Mouse (Mus musculus) kidney, embryonic 16.5 days (tissue): ENCODE measurements around the gene Dnajb4. TPM values are rescaled to one million over a fixed set of nuclear protein-coding genes. Genes with fewer than 3 reads are reported as not detected.
A peak's percentile ranks its signal among the peaks of the same experiment; 100 is the strongest.

Experiments used
- ATAC-seq: fragments of 200-750 bp; cut with Nextera tagmentation; 2 replicates; pipeline ENCODE4 v1.8.0; 2017; ENCODE audit warnings: moderate TSS enrichment; ENCODE audit not compliant: low FRiP score, low TSS enrichment
- H3K27ac ChIP-seq: fragments of 300-500 bp; sonication (generic); 2 replicates; pipeline ENCODE4 v1.5.1; 2014; ENCODE audit warnings: low read length
- H3K27me3 ChIP-seq: fragments of 300-500 bp; sonication (generic); 2 replicates; pipeline ENCODE4 v1.6.1; 2014; ENCODE audit warnings: low read length, control low read depth, mixed read lengths; ENCODE audit not compliant: insufficient read depth
- H3K36me3 ChIP-seq: fragments of 300-500 bp; sonication (generic); 2 replicates; pipeline ENCODE4 v1.6.1; 2014; ENCODE audit warnings: low read length, control low read depth, mixed read lengths; ENCODE audit not compliant: insufficient read depth
- H3K4me1 ChIP-seq: fragments of 300-500 bp; sonication (generic); 2 replicates; pipeline ENCODE4 v1.6.1; 2014; ENCODE audit warnings: low read length, control low read depth, mixed read lengths; ENCODE audit not compliant: insufficient read depth
- H3K4me2 ChIP-seq: fragments of 300-500 bp; sonication (generic); replicated peaks from 2 replicates; pipeline ENCODE4 v1.6.1; 2014; ENCODE audit warnings: low read depth, low read length
- H3K4me3 ChIP-seq: fragments of 300-500 bp; sonication (generic); 2 replicates; pipeline ENCODE4 v1.5.1; 2014; ENCODE audit warnings: mild to moderate bottlenecking, low read length
- H3K9ac ChIP-seq: fragments of 300-500 bp; sonication (generic); replicated peaks from 2 replicates; pipeline ENCODE4 v1.6.1; 2014; ENCODE audit warnings: low read length
- H3K9me3 ChIP-seq: fragments of 300-500 bp; sonication (generic); 2 replicates; pipeline ENCODE4 v1.6.1; 2016; ENCODE audit warnings: low read length, control low read depth
- WGBS: fragments of 180-500 bp; shearing (Covaris S2); extraction: QIAGEN DNeasy Blood & Tissue Kit; methylation state at CpG from one replicate; pipeline ENCODE4 v1.1.7; 2014; 5-methylcytosine and 5-hydroxymethylcytosine counted together
- polyA plus RNA-seq: library from polyadenylated mRNA; unstranded; fragments of >200 nt; fragmentation: Nextera tagmentation; extraction: Ambion mirVana; gene quantifications from 2 replicates; pipeline ENCODE4 v1.2.1, GENCODE M21; 2015

The Dnajb4 gene
- polyA plus RNA-seq, 1 experiment from 2014 or later, result 34.1 TPM

- Histone ChIP-seq H3K9ac (peak overlapping the region; percentile 70), H3K4me1 (peaks cover 18% of the 10 kb centered on the region), H3K27me3 (0 out of 2 replicates have a peak, but pooled peaks cover 3% of the 10 kb centered on the region), H3K36me3 (no peaks in the 10 kb centered on the region), H3K9me3 (0 out of 2 replicates have a peak, but pooled peaks cover 8% of the 10 kb centered on the region), H3K27ac (peak overlapping the region; percentile 34; the same call in 1 of the 2 replicates), H3K4me2 (peak overlapping the region; percentile 98), H3K4me3 (peak overlapping the region; percentile 61)
- 2% methylated on average over 53 of the region's 53 CpGs for WGBS
- ATAC-seq, result peak; percentile 86
Measured at GRCm38 (mm10) chr3:152165351-152166098, 44.6 kb downstream of the Dnajb4 start.

GRCm38 (mm10) chr3:152165014-152165350 lies 45.1 kb downstream of the Dnajb4 start:
- H3K4me1 ChIP-seq, result peaks cover 18% of the 10 kb centered on the region
- no peak overlapping the region for H3K27ac ChIP-seq
- H3K9ac ChIP-seq, result peak overlapping the region; percentile 70
- ATAC-seq, result no peak; the same call in 1 of the 2 replicates
- H3K36me3 ChIP-seq, result no peaks in the 10 kb centered on the region
- H3K9me3 ChIP-seq, result 0 out of 2 replicates have a peak, but pooled peaks cover 8% of the 10 kb centered on the region
- 28% methylated on average over 9 of the region's 9 CpGs for WGBS
- peak overlapping the region; percentile 98 for H3K4me2 ChIP-seq
- H3K27me3 ChIP-seq, result 0 out of 2 replicates have a peak, but pooled peaks cover 3% of the 10 kb centered on the region
- H3K4me3 ChIP-seq, result peak overlapping the region; percentile 61

DNA sequence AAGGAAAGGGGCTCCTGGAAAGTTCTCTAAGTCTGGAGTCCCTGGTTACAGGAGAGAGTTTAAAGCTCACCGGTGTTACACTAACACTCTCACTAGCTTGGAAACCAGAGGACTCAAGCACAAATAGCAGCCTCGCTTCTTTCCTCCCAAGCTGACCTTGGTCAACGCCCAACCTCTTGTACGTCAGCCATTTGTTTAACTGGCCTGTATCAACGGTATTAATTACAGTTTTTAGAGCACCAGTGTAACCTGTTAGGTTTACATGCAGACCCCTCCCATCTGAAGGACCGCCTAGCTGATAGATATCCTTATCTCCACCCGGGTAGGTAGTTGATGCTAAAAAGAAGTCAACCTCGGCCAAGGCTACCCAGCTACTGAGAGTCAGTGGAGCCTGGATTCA lies 46.8 kb downstream of the Dnajb4 start:
- no peaks in the 10 kb centered on the region for H3K9me3 ChIP-seq
- H3K9ac ChIP-seq, result no peak overlapping the region
- no peak overlapping the region for H3K4me3 ChIP-seq
- H3K27me3 ChIP-seq, result 0 out of 2 replicates have a peak, but pooled peaks cover 3% of the 10 kb centered on the region
- peaks cover 18% of the 10 kb centered on the region for H3K4me1 ChIP-seq
- 72% methylated on average over 8 of the region's 8 CpGs for WGBS
- ATAC-seq, result no peak
- no peak overlapping the region for H3K4me2 ChIP-seq
- no peak overlapping the region for H3K27ac ChIP-seq
- no peaks in the 10 kb centered on the region for H3K36me3 ChIP-seq

GRCm38 (mm10) chr3:152160607-152161006 lies 49.5 kb downstream of the Dnajb4 start:
- peaks cover 1% of the 10 kb centered on the region for H3K4me1 ChIP-seq
- 0 out of 2 replicates have a peak, but pooled peaks cover 3% of the 10 kb centered on the region for H3K27me3 ChIP-seq
- no peak overlapping the region for H3K4me2 ChIP-seq
- 55% methylated on average over 4 of the region's 4 CpGs for WGBS
- H3K4me3 ChIP-seq, result no peak overlapping the region
- no peak for ATAC-seq
- H3K36me3 ChIP-seq, result no peaks in the 10 kb centered on the region
- no peak overlapping the region for H3K27ac ChIP-seq
- no peaks in the 10 kb centered on the region for H3K9me3 ChIP-seq
- no peak overlapping the region for H3K9ac ChIP-seq

GRCm38 (mm10) chr3:152159321-152159720 lies 50.8 kb downstream of the Dnajb4 start:
- Histone ChIP-seq H3K27ac (no peak overlapping the region), H3K27me3 (no peaks in the 10 kb centered on the region), H3K36me3 (no peaks in the 10 kb centered on the region), H3K4me3 (no peak overlapping the region), H3K9me3 (no peaks in the 10 kb centered on the region), H3K4me1 (no peaks in the 10 kb centered on the region), H3K9ac (no peak overlapping the region), H3K4me2 (no peak overlapping the region)
- ATAC-seq, result no peak

DNA sequence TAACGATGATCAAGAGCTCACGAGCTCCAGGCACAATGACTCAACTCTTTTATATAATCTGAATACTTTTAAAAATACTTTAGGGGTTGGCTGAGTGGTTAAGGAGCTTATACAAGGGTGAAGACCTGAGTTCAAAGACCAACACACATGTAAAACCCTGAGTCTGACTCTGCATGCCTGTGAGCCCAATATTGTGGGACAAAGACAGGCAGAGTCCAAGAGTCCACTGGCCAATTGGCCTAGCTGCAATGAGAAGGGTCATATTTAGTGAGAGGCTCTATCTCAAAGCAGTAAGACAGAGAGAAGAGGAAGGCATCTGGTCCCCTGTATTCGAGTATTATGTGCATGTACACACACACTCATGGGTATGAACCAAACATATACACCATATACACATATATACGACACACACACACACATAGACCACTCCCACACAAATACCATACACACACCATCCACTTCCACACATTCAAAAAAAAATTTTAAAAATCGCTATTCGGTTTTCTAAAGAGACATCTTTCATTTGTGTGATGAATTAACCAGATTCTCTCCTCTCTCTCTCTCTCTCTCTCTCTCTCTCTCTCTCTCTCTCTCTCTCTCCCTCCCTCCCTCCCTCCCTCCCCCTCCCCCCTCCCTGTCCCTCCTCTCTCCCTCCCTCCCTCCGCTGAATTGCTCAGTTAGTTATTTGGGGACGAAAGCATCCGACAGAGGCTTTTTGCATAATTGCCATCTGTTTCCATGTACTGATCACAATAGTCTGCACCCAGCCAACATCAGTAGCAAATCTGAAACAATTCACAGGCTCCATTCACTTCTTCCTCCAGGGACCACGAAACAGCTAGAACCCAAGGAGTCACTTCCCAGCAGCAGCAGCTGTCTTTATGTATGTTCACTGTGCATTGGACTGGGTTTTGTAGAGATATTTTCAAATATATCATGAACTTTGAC lies 51.5 kb downstream of the Dnajb4 start:
- 78% methylated on average over 10 of the region's 10 CpGs for WGBS
- no peak overlapping the region for H3K4me3 ChIP-seq
- no peak overlapping the region for H3K27ac ChIP-seq
- H3K27me3 ChIP-seq, result no peaks in the 10 kb centered on the region
- H3K36me3 ChIP-seq, result no peaks in the 10 kb centered on the region
- H3K9ac ChIP-seq, result no peak overlapping the region
- no peaks in the 10 kb centered on the region for H3K9me3 ChIP-seq
- no peak for ATAC-seq
- H3K4me2 ChIP-seq, result no peak overlapping the region
- no peaks in the 10 kb centered on the region for H3K4me1 ChIP-seq

DNA sequence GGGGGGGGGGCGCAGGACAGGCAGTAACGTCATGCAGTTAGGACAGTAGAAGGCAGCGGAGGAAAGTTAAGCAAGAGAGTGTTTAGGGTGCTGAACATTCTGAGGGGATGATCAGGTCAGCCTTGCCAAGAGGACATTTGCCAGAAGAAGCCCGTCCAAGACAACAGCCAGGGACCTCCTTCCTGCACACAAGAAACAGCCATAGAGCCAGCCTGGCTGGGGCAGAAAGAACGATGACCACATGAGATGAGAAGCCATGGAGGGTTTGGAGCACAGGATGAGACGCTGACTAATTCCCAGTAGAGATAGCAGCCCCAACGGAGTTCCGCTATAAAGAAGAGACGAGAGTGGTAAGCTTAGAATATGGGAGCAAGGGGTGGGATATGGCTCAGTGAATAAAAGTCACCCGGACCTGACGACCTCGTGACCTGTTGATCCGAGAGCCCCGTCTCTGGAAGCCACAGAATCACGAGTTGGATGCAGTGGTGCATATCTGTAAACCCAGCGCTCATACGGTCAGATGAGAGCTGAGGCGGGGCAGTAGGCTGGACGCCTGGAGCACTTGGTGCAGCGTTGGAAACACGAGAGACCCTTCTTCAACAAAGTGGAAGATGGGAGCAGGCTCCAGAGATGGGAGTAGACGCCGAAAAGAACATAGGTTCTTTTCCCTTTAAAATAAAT lies 53.1 kb downstream of the Dnajb4 start:
- peak; percentile 81 for ATAC-seq
- Histone ChIP-seq H3K9me3 (no peaks in the 10 kb centered on the region), H3K27ac (no peak overlapping the region), H3K4me2 (peak overlapping the region; percentile 23), H3K4me3 (0 out of 2 replicates have a peak overlapping the region, but pooled peaks have one; percentile 12), H3K27me3 (no peaks in the 10 kb centered on the region), H3K36me3 (no peaks in the 10 kb centered on the region), H3K9ac (no peak overlapping the region), H3K4me1 (no peaks in the 10 kb centered on the region)
- 45% methylated on average over 23 of the region's 23 CpGs for WGBS

DNA sequence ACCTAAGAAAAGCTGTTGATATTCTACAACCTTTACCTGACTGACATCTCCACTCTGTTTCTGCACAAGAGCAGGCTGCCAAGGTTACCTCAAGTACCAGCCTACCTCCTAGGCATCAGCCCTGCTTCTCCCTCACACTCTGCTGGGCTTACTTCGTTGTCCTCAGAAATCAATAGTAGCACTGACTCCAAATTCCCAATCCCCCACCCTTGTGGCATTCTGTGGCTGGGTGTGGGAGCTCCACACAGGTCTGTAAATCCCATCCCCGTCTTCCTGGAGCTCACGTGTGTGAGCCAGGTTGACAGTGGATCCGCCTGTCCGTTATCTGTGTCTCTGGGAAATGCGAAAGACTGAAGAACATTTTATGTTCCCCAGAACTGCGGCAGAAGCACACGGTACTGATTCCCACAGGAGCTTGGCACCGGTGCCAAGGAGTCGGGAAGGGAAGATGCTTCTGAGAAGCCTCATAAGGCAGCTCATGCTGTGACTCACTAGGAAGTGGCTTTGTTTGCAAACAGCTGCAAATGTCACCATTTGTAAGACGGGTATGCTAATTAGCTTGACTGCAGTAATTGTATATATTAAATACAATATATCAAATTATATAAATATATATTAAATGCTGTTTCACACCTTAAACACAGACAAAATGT lies 54.7 kb downstream of the Dnajb4 start:
- WGBS, result 69% methylated on average over 11 of the region's 11 CpGs
- no peak overlapping the region for H3K27ac ChIP-seq
- H3K4me2 ChIP-seq, result no peak overlapping the region
- no peak overlapping the region for H3K4me3 ChIP-seq
- no peaks in the 10 kb centered on the region for H3K4me1 ChIP-seq
- H3K36me3 ChIP-seq, result no peaks in the 10 kb centered on the region
- no peak overlapping the region for H3K9ac ChIP-seq
- no peaks in the 10 kb centered on the region for H3K9me3 ChIP-seq
- no peaks in the 10 kb centered on the region for H3K27me3 ChIP-seq
- ATAC-seq, result no peak

- no peaks in the 10 kb centered on the region for H3K36me3 ChIP-seq
Measured at GRCm38 (mm10) chr3:152154095-152154494, 56.0 kb downstream of the Dnajb4 start.

More at GRCm38 (mm10) chr3:152154095-152154494, 56.0 kb downstream of the Dnajb4 start:
- WGBS, result 80% methylated on average over 5 of the region's 5 CpGs
- Histone ChIP-seq H3K4me1 (peaks cover 6% of the 10 kb centered on the region; the same call in 1 of the 2 replicates), H3K27ac (no peak overlapping the region), H3K9ac (no peak overlapping the region), H3K4me3 (no peak overlapping the region), H3K4me2 (no peak overlapping the region), H3K27me3 (no peaks in the 10 kb centered on the region), H3K9me3 (no peaks in the 10 kb centered on the region)
- ATAC-seq, result no peak
